Mouse (Mus musculus): ENCODE measurements around the gene Mycbp2. TPM values are rescaled to one million over a fixed set of nuclear protein-coding genes. Genes with fewer than 3 reads are reported as not detected.

Mycbp2 gene
- total and polyA plus RNA-seq, 3 experiments: 12.6 to 27.5 (median 26.6) TPM

DNA sequence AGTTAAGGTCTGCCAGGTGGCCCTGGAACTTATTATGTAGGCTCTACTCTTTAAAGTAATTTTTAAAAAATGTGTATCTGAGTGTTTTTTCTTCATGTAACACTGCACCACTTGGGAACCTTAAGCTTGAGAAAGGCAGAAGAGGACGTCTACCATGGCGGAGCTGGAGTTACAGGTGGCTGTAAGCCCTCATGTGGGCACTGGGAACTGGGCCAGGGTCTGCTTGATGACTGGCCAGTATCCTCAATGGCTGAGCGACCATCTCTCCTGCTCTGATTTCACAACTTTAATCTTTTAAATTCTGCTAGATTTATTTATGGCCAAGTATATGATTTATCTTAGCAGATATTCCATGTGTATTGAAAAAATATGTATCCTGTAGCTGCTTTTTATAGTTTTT, 124.9 kb downstream of the Mycbp2 start:
- H3K4me1 ChIP-seq (ENCODE audit: control insufficient read depth, insufficient read depth, low read length): no peaks in the 10 kb centered on the region
- DNase-seq: no peak
- WGBS: 85% methylated on average over 3 of the region's 3 CpGs
- TF ChIP-seq CTCF (IDR thresholded peaks at IDR 0.05): no peak
- TF ChIP-seq EP300 (IDR thresholded peaks at IDR 0.05; ENCODE audit: insufficient read depth, low read depth, low read length): no peak
- TF ChIP-seq POLR2A (IDR thresholded peaks at IDR 0.05; ENCODE audit: insufficient read depth, low read depth, low read length): no peak
- intact Hi-C loops (cut with DNase I): no loop called here
- no peak overlapping the region for H3K27ac ChIP-seq
- H3K9ac ChIP-seq (ENCODE audit: low read depth, low read length): no peak overlapping the region
- no peaks in the 10 kb centered on the region; the same call in 1 of the 2 replicates for H3K36me3 ChIP-seq (ENCODE audit: control insufficient read depth, insufficient read depth, low read length)
- H3K79me2 ChIP-seq (replicated peaks; ENCODE audit: control insufficient read depth, insufficient read depth, low read length): no peaks in the 10 kb centered on the region
- no peak overlapping the region for H3K4me3 ChIP-seq
- no peaks in the 10 kb centered on the region for H3K27me3 ChIP-seq (ENCODE audit: control insufficient read depth, insufficient read depth, low read length)

DNA sequence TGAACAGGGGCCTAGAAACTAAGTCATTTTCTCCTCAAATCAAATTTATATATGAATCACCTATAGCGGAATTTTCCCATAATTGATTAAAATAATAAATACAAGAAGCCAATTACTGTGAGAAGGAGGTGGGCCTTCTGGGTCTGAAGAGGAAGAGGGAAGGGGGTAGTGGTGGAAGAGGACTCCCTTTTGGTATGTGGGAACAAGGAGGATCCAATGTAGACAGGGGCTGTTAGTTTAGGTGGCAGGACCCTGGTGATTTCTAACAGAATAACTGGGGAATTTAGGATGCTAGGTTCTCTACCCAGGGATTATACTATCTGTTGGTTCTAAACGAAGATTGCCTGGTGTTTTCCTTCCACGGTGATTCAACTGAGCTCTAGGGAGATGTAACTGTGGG, 130.3 kb downstream of the Mycbp2 start:
- H3K79me2 ChIP-seq (replicated peaks; ENCODE audit: control insufficient read depth, insufficient read depth, low read length): no peaks in the 10 kb centered on the region
- no peak overlapping the region for H3K27ac ChIP-seq
- H3K4me3 ChIP-seq: no peak overlapping the region
- 71% methylated on average over 3 of the region's 3 CpGs for WGBS
- intact Hi-C loops (cut with DNase I): loop anchor here (10.0 kb wide), 1 partner anchor 258 kb away; no protein-coding TSS in a partner anchor
- TF ChIP-seq POLR2A (IDR thresholded peaks at IDR 0.05; ENCODE audit: insufficient read depth, low read depth, low read length) (no peak), EP300 (IDR thresholded peaks at IDR 0.05; ENCODE audit: insufficient read depth, low read depth, low read length) (no peak), CTCF (IDR thresholded peaks at IDR 0.05) (no peak)
- no peaks in the 10 kb centered on the region; the same call in 1 of the 2 replicates for H3K36me3 ChIP-seq (ENCODE audit: control insufficient read depth, insufficient read depth, low read length)
- no peaks in the 10 kb centered on the region for H3K4me1 ChIP-seq (ENCODE audit: control insufficient read depth, insufficient read depth, low read length)
- H3K27me3 ChIP-seq (ENCODE audit: control insufficient read depth, insufficient read depth, low read length): no peaks in the 10 kb centered on the region
- no peak for DNase-seq
- no peak overlapping the region for H3K9ac ChIP-seq (ENCODE audit: low read depth, low read length)

DNA sequence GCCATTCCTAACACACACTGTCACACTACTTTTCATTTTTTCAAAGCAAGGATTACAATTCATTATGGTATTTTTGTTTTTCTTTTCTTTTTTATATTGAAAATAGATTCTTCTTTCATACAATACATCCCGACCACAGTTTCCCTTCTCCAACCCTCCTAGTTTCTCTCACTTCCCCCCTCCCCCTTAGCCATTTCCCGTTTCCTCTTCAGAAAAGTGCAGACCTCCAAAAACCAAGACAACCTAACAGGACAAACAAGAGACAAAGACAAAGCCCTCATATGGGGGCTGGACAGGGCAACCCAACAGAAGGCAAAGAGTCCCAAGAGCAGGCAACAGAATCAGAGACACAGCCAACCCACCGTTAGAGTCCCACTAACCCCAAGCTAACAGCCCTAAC, 160.0 kb downstream of the Mycbp2 start:
- no peak overlapping the region for H3K27ac ChIP-seq
- no peaks in the 10 kb centered on the region for H3K79me2 ChIP-seq (replicated peaks; ENCODE audit: control insufficient read depth, insufficient read depth, low read length)
- TF ChIP-seq EP300 (IDR thresholded peaks at IDR 0.05; ENCODE audit: insufficient read depth, low read depth, low read length): no peak
- no peak for TF ChIP-seq POLR2A (IDR thresholded peaks at IDR 0.05; ENCODE audit: insufficient read depth, low read depth, low read length)
- TF ChIP-seq CTCF (IDR thresholded peaks at IDR 0.05): no peak
- H3K36me3 ChIP-seq (ENCODE audit: control insufficient read depth, insufficient read depth, low read length): no peaks in the 10 kb centered on the region; the same call in none of the 2 replicates
- WGBS: 58% methylated on average over 3 of the region's 3 CpGs
- no peak overlapping the region for H3K4me3 ChIP-seq
- intact Hi-C loops (cut with DNase I): no loop called here
- DNase-seq: no peak
- H3K4me1 ChIP-seq (ENCODE audit: control insufficient read depth, insufficient read depth, low read length): no peaks in the 10 kb centered on the region
- H3K27me3 ChIP-seq (ENCODE audit: control insufficient read depth, insufficient read depth, low read length): no peaks in the 10 kb centered on the region
- H3K9ac ChIP-seq (ENCODE audit: low read depth, low read length): no peak overlapping the region

DNA sequence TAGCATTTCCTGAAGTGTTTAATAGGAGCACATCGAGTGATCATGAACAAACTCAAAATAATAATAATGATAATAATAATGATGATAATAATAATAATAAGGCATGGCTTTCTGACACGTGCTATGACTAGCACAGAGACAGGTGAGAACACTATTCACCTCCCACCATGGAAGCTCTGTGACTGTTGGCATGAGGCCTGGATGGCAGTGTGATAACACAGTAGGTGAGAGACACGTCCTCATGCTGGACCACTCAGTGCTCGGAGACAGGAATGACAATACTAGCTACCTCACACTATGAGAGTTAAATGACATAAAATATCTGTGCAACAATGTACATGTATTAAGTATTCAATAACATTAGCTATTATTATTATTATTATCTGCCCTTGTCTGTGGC, 160.5 kb downstream of the Mycbp2 start:
- H3K27ac ChIP-seq: no peak overlapping the region
- intact Hi-C loops (cut with DNase I): no loop called here
- no peak for DNase-seq
- H3K9ac ChIP-seq (ENCODE audit: low read depth, low read length): no peak overlapping the region
- H3K27me3 ChIP-seq (ENCODE audit: control insufficient read depth, insufficient read depth, low read length): no peaks in the 10 kb centered on the region
- no peak for TF ChIP-seq EP300 (IDR thresholded peaks at IDR 0.05; ENCODE audit: insufficient read depth, low read depth, low read length)
- no peak for TF ChIP-seq CTCF (IDR thresholded peaks at IDR 0.05)
- no peak for TF ChIP-seq POLR2A (IDR thresholded peaks at IDR 0.05; ENCODE audit: insufficient read depth, low read depth, low read length)
- H3K4me1 ChIP-seq (ENCODE audit: control insufficient read depth, insufficient read depth, low read length): no peaks in the 10 kb centered on the region
- WGBS: 90% methylated on average over 4 of the region's 4 CpGs
- no peak overlapping the region for H3K4me3 ChIP-seq
- H3K36me3 ChIP-seq (ENCODE audit: control insufficient read depth, insufficient read depth, low read length): no peaks in the 10 kb centered on the region; the same call in none of the 2 replicates
- no peaks in the 10 kb centered on the region for H3K79me2 ChIP-seq (replicated peaks; ENCODE audit: control insufficient read depth, insufficient read depth, low read length)

DNA sequence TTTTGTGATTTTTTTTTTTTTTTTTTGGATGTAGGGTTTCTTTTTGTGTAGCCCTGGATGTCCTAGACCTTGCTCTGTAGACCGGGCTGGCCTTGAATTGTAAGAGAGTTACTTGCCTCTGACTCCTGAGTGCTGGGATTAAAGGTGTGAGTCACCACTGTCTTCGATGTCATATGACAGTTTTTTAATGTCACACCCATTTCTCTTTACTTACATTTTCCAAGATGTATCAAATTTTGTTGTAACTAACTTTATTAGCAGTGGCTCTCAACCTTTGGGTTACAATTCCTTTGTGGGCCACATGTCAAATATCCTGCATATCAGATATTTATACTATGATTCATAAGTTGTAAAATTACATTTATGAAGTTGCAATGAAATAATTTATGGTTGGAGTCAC, 166.5 kb downstream of the Mycbp2 start:
- no peak for DNase-seq
- Histone ChIP-seq H3K4me1 (ENCODE audit: control insufficient read depth, insufficient read depth, low read length) (no peaks in the 10 kb centered on the region), H3K9ac (ENCODE audit: low read depth, low read length) (no peak overlapping the region), H3K27me3 (ENCODE audit: control insufficient read depth, insufficient read depth, low read length) (no peaks in the 10 kb centered on the region), H3K27ac (no peak overlapping the region), H3K79me2 (replicated peaks; ENCODE audit: control insufficient read depth, insufficient read depth, low read length) (no peaks in the 10 kb centered on the region), H3K36me3 (ENCODE audit: control insufficient read depth, insufficient read depth, low read length) (no peaks in the 10 kb centered on the region; the same call in 1 of the 2 replicates), H3K4me3 (no peak overlapping the region)
- TF ChIP-seq POLR2A (IDR thresholded peaks at IDR 0.05; ENCODE audit: insufficient read depth, low read depth, low read length) (no peak), CTCF (IDR thresholded peaks at IDR 0.05) (no peak), EP300 (IDR thresholded peaks at IDR 0.05; ENCODE audit: insufficient read depth, low read depth, low read length) (no peak)
- WGBS: 92% methylated on average over 2 of the region's 2 CpGs
- intact Hi-C loops (cut with DNase I): no loop called here

DNA sequence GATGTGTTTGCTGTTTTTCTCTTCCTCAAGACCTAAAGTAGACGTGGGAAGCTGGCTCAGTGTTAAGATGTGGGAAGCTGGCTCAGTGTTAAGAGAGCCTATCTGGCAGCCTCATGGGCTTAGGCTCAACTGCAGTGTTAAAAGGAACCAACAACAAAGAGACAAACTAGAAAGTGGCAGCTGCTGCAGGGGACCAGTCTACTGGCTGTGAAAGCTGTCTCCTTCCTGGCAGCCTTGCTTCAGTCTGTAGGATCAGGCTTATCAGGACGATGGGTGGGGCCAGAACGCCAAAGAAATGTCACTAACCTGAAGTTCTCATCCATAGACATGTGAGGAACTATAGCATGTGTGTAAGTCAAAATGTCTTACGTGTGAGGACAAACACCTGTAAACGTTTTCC, 183.7 kb downstream of the Mycbp2 start:
- no peak overlapping the region for H3K27ac ChIP-seq
- intact Hi-C loops (cut with DNase I): no loop called here
- H3K4me1 ChIP-seq (ENCODE audit: control insufficient read depth, insufficient read depth, low read length): no peaks in the 10 kb centered on the region
- no peaks in the 10 kb centered on the region for H3K36me3 ChIP-seq (ENCODE audit: control insufficient read depth, insufficient read depth, low read length)
- 49% methylated on average over 5 of the region's 5 CpGs for WGBS
- no peak for DNase-seq
- H3K27me3 ChIP-seq (ENCODE audit: control insufficient read depth, insufficient read depth, low read length): no peaks in the 10 kb centered on the region
- H3K9ac ChIP-seq (ENCODE audit: low read depth, low read length): no peak overlapping the region
- H3K4me3 ChIP-seq: no peak overlapping the region
- no peaks in the 10 kb centered on the region for H3K79me2 ChIP-seq (replicated peaks; ENCODE audit: control insufficient read depth, insufficient read depth, low read length)
- TF ChIP-seq CTCF (IDR thresholded peaks at IDR 0.05) (no peak), POLR2A (IDR thresholded peaks at IDR 0.05; ENCODE audit: insufficient read depth, low read depth, low read length) (no peak), EP300 (IDR thresholded peaks at IDR 0.05; ENCODE audit: insufficient read depth, low read depth, low read length) (no peak)

Data from heart, adult 2 months (tissue).